Mouse (Mus musculus) spleen, adult 2 months (tissue): ENCODE measurements around the gene Sdhaf2. TPM values are rescaled to one million over a fixed set of nuclear protein-coding genes. Genes with fewer than 3 reads are reported as not detected.

Experiments
- DNase-seq, 2 experiments: peaks; one replicate each; pipeline versions ENCODE4 v3.0.0 to v3.0.0-alpha.2; 2012 to 2021; ENCODE audit warnings: low spot score in 2 of 2, low read depth in 1 of 2
- H3K27ac ChIP-seq: fragments of 200-500 bp; 2 replicates; pipeline ENCODE4 v1.5.1; 2012; ENCODE audit warnings: low read length, inconsistent platforms; ENCODE audit not compliant: insufficient read depth
- H3K27me3 ChIP-seq: fragments of 200-500 bp; 2 replicates; pipeline ENCODE4 v1.6.1; 2012; ENCODE audit warnings: mild to moderate bottlenecking, moderate library complexity, low read length, inconsistent platforms; ENCODE audit not compliant: control insufficient read depth, insufficient read depth
- H3K36me3 ChIP-seq: fragments of 200-500 bp; 2 replicates; pipeline ENCODE4 v1.6.1; 2012; ENCODE audit warnings: mild to moderate bottlenecking, low read length, inconsistent platforms; ENCODE audit not compliant: control insufficient read depth, insufficient read depth
- H3K4me1 ChIP-seq: fragments of 200-500 bp; 2 replicates; pipeline ENCODE4 v1.6.1; 2011; ENCODE audit warnings: inconsistent platforms; ENCODE audit not compliant: control insufficient read depth, insufficient read depth, insufficient read length
- H3K4me3 ChIP-seq: fragments of 200-500 bp; 2 replicates; pipeline ENCODE4 v1.5.1; 2011; ENCODE audit warnings: mild to moderate bottlenecking, inconsistent platforms; ENCODE audit not compliant: insufficient read depth, insufficient read length; ENCODE audit errors: extremely low read depth
- CTCF ChIP-seq: fragments of 200-500 bp; IDR thresholded peaks from 2 replicates; pipeline ENCODE4 v1.5.1; 2011; ENCODE audit warnings: mild to moderate bottlenecking, inconsistent platforms; ENCODE audit not compliant: insufficient read depth, insufficient read length, insufficient replicate concordance; ENCODE audit errors: extremely low read depth
- POLR2A ChIP-seq: fragments of 200-500 bp; IDR thresholded peaks from 2 replicates; pipeline ENCODE4 v1.6.1; 2011; ENCODE audit warnings: low read depth, low read length, inconsistent platforms
- WGBS: fragments of 180-500 bp; shearing (Covaris S2); methylation state at CpG from one replicate; pipeline ENCODE4 v1.1.7; 2018; 5-methylcytosine and 5-hydroxymethylcytosine counted together
- polyA plus RNA-seq: library from polyadenylated mRNA; depleted of rRNA; stranded (reverse); fragments of >200 nt; gene quantifications from 2 replicates; pipeline ENCODE4 v1.2.3, GENCODE M21; 2012

The Sdhaf2 gene
- polyA plus RNA-seq, 1 experiment, result 16.9 TPM

DNA sequence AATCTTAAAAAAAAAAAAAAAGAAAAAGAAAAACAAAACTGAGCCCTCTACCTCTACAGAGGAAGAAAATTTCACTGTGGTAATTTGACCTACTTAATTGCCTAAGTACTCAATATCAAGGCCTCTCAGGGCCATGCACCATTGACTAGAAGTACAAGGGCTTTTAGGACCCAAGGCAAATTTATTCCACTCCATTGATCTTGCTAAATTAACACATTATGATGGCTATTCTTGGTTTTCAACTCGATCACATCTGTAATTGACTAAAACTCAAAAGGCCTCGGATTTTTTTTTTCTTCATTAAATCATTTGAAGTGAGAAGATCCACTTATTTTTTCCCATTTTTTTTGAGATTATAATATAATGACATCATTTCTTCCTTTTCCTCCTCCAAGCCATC lies 31.5 kb upstream of the Sdhaf2 start:
- no peak for TF ChIP-seq CTCF
- no peak for TF ChIP-seq POLR2A
- no peaks in the 10 kb centered on the region; the same call in 1 of the 2 replicates for H3K4me1 ChIP-seq
- no peak for DNase-seq
- H3K27me3 ChIP-seq, result no peaks in the 10 kb centered on the region
- no peak overlapping the region for H3K27ac ChIP-seq
- no peaks in the 10 kb centered on the region for H3K36me3 ChIP-seq
- no peak overlapping the region for H3K4me3 ChIP-seq
- WGBS, result 88% methylated on average over 2 of the region's 2 CpGs

DNA sequence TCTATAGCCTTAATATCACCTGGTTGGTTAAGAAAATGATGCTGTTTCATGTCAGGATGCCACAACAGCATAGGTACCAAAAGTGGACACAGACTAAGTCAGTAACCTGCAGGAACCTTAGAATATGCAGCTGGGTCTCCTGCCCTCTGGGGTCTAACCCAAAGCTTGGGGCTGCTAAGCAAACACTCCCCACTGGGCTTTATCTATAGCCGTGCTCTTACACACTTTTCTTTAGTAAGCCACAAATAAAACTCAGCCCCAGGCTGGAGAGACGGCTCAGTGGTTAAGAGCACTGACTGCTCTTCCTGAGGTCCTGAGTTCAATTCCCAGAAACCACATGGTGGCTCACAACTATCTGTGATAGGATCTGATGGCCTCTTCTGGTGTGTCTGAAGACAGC lies 31.1 kb upstream of the Sdhaf2 start:
- Histone ChIP-seq H3K36me3 (no peaks in the 10 kb centered on the region), H3K27ac (no peak overlapping the region), H3K27me3 (no peaks in the 10 kb centered on the region), H3K4me3 (no peak overlapping the region), H3K4me1 (no peaks in the 10 kb centered on the region; the same call in 1 of the 2 replicates)
- TF ChIP-seq POLR2A, result no peak
- no peak for TF ChIP-seq CTCF
- no peak for DNase-seq
- WGBS, result 84% methylated on average over 2 of the region's 2 CpGs

DNA sequence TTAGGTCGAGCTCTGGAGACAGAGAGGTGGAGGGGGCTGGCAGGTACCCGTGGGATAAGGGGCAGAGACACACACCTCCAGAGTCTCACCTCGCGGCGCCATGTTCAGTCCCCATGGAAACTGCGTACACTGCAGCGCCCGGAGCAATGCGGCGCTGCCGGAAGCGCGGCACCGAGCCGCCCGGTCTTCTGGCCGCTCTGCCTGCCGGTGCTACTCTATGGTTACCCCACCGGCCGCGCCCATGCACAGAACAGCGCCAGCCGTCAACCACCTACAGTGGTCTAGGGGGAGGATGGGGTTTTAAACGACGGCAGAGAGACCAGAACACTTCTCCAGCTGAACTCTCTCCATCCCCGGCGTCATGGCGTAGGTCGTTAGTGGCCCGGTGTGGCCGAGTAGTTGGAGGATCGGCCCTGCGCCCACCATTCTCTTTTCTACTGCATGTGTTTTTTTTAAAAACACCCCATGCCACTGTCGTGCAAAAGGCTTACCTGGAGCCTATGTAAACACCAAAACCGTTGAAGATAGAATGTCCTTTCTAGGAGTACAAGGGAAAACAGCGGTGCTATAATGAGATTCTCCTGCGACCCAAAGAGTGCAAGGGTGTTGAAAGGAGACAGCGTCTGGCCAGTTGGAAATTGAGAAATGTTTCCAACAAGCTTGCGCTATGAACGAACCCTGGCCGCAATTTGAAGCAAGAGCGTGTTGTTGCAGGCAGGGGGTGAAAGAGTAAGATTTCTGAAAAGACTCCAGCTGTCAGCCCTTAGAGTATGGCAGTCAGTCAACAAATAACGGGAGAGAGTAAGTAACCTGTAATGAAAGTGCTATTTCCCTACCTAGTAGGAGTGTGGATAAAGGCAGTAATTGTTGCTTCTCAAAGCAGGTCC lies 29.9 kb upstream of the Sdhaf2 start, which contains the start of gene Tmem216:
Gene Tmem216 (minus strand): TSS at position 615 of the 887 bp plus-strand sequence.
- TF ChIP-seq POLR2A (peak; percentile 62), CTCF (no peak)
- no peaks in the 10 kb centered on the region for H3K36me3 ChIP-seq
- H3K27ac ChIP-seq, result peak within 1 kb of the TSS; percentile 73
- peak; percentile 61 to 87 for DNase-seq
- 3% methylated on average over 43 of the region's 43 CpGs for WGBS
- peak within 1 kb of the TSS; percentile 67 for H3K4me3 ChIP-seq
- H3K27me3 ChIP-seq, result no peaks in the 10 kb centered on the region
- no peaks in the 10 kb centered on the region; the same call in 1 of the 2 replicates for H3K4me1 ChIP-seq

DNA sequence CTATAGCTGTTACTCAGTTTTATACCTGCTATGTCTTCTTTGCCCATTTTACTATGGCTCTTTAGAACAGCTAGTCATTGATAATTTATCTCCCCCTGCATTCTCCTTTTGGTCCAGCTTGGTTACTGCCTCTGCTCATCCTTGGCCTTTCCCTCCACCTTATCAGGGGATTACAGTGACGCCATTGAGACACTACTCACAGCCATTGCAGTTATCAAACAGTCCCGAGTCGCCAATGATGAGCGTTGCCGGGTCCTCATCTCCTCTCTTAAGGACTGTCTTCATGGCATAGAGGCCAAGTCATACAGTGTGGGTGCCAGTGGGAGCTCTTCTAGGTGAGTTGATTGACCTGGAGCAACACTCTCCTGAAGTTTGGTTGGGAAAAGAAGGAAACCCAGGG lies 13.5 kb upstream of the Sdhaf2 start:
- Histone ChIP-seq H3K36me3 (peaks cover 50% of the 10 kb centered on the region), H3K4me1 (no peaks in the 10 kb centered on the region), H3K27me3 (no peaks in the 10 kb centered on the region), H3K4me3 (no peak overlapping the region), H3K27ac (no peak overlapping the region)
- TF ChIP-seq CTCF (no peak), POLR2A (no peak)
- no peak for DNase-seq
- WGBS, result 80% methylated on average over 5 of the region's 5 CpGs

DNA sequence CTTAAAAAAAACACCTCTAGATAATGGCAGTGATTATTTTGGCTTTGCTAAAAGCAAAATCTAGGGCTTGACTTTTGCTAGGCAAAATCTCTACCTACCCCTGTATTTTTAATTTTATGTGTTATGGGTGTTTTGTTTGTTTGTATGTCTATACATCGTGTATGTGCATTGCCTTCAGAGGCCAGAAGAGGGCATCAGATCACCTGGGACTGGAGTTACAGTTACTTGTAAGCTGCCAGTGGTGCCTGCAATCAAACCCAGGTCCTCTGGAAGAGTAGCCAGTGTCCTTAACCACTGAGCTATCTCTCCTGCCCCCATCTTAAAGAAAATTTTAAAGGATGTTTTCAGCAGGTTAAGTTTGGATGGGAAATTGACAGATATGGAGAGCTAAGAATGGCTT lies 4.1 kb upstream of the Sdhaf2 start:
- Histone ChIP-seq H3K27me3 (no peaks in the 10 kb centered on the region), H3K27ac (no peak overlapping the region), H3K36me3 (peaks cover 33% of the 10 kb centered on the region), H3K4me1 (no peaks in the 10 kb centered on the region; the same call in 1 of the 2 replicates), H3K4me3 (no peak overlapping the region)
- TF ChIP-seq POLR2A (no peak), CTCF (no peak)
- no peak for DNase-seq
- WGBS, result 95% methylated on average over 1 of the region's 1 CpGs

DNA sequence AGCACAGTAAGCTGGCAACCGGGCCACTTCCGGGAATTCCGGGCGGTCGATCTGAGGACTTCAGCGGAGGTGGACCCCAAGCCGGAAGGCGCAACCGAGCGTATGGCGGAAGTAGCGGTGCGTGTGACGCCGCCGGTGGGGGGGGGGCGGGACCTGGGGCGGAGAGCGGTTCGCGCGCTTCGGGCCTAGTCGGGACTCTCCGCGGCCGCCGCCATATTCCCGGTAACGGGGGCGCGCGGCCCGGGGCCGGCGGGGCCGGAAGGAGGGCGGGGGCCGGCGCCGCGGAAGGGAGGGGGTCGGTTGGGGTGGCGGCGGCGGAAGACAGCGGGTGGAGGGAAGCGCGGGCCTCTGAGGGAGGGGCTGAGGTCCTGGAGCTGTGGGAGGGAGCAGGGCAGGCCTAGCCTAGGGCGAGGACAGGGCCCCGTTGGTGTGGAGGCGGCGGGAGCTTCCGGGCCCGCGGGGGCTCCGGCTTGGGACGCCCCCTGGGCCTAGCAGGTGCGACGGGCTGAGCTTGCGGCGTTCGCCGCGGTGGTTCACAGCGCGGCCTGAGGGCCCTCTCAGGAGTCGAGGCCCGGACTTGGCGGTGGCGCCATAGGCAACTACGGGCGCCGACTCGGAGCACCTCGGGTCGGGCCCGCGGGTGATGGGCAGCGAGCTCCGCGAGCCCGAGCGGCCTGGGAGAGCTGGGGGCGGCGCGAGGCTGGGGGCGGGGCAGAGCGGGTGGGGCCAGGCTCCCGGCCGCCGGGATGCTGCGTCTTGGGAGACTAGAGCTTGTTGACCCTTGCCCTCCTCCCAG lies 638 bp downstream of the Sdhaf2 start, which contains the start of gene Cpsf7:
Gene Cpsf7 (plus strand): TSS at position 161 of the 796 bp plus-strand sequence.
- peaks cover 4% of the 10 kb centered on the region for H3K36me3 ChIP-seq
- WGBS, result under 1% methylated on average over 83 of the region's 93 CpGs
- H3K4me1 ChIP-seq, result peaks cover 10% of the 10 kb centered on the region
- H3K27ac ChIP-seq, result peak within 1 kb of the TSS; percentile 100
- peak within 1 kb of the TSS; percentile 82 for H3K4me3 ChIP-seq
- no peaks in the 10 kb centered on the region for H3K27me3 ChIP-seq
- peak; percentile 76 to 88 for DNase-seq
- no peak for TF ChIP-seq CTCF
- TF ChIP-seq POLR2A, result peak; percentile 35
